Mouse (Mus musculus) T-cell, adult 66 days (primary cell): ENCODE data around the gene Trim75. TPM values are rescaled to one million over a fixed set of nuclear protein-coding genes. Genes with fewer than 3 reads are reported as not detected.

Experiments used
- total RNA-seq, 2 experiments: library from RNA; stranded (reverse); gene quantifications; 3 replicates in 1 of 2; 4 replicates in 1 of 2; pipeline ENCODE4 v1.2.4; 2023

The Trim75 gene
- not detected for total RNA-seq

GRCm38 (mm10) chr8:64987731-64988130 lies at the start of gene Trim75:
Trim75 (minus strand) TSS chr8:64987831.

GRCm38 (mm10) chr8:65037117-65037533 lies 49.5 kb upstream of the Trim75 start, which contains the start of gene Apela:
Apela (minus strand) TSS chr8:65037336.

GRCm38 (mm10) chr8:65018423-65018822 lies 30.8 kb upstream of the Trim75 start, which contains the start of the genes Trim61 and Trim60:
Trim61 (minus strand) TSS chr8:65018523.
Trim60 (minus strand) TSS chr8:65018584.

GRCm38 (mm10) chr8:64946820-64947697 lies 40.6 kb downstream of the Trim75 start, which contains the start of gene Tmem192:
Tmem192 (plus strand) TSS chr8:64947185.

Other genes with a start within 250 kb of the Trim75 start
- gene Klhl2, start 137.8 kb downstream of the Trim75 start, total RNA-seq, result 10 to 100 TPM; 37.9 to 39.7 TPM
- 10 to 100 TPM; 42.1 to 48.0 TPM for gene Tmem192, start 40.6 kb downstream of the Trim75 start, total RNA-seq
- not detected for gene Trim61, start 30.7 kb upstream of the Trim75 start, total RNA-seq
- not detected for gene Trim60, start 30.8 kb upstream of the Trim75 start, total RNA-seq
- not detected for gene Apela, start 49.5 kb upstream of the Trim75 start, total RNA-seq
- not detected for gene Gm10663, start 87.2 kb upstream of the Trim75 start, total RNA-seq
- not detected for gene BC030870, start 141.7 kb upstream of the Trim75 start, total RNA-seq